Mouse (Mus musculus) ES-E14 (cell line): Measurements from ENCODE around the gene Akr1c6.

Experiments
- MAFK ChIP-seq: IDR thresholded peaks from 2 replicates; pipeline ENCODE4 v1.6.1; 2014; ENCODE audit warnings: mild to moderate bottlenecking, low read depth, low read length, inconsistent platforms; ENCODE audit not compliant: insufficient read depth
- ZC3H11A ChIP-seq: IDR thresholded peaks from 2 replicates; pipeline ENCODE4 v1.6.1; 2012; ENCODE audit warnings: low read depth, mild to moderate bottlenecking, inconsistent platforms, low read length, borderline replicate concordance
- ZNF384 ChIP-seq: IDR thresholded peaks from 2 replicates; pipeline ENCODE4 v1.6.1; 2012; ENCODE audit warnings: low read depth, low read length, inconsistent platforms

DNA sequence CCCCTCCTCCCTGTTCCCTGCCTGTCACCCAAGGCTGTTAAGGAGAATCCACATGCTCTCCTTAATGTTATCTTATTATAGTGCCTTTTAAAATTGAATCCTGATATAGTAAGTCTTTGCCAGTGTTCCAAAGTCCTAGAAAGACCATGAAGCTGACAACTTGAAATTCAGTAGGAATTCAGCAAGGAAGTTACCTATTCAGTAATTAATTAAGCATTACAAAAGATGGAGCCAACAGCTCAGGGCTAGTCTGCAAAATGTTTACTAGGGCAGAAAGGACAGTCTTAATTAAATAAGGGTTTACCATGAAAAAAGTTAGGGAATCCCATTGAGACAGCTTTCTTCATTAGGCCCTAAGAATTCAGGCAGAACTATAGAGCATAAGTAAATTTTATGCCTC, 31.9 kb upstream of the Akr1c6 start:
- TF ChIP-seq ZC3H11A, result no peak
- no peak for TF ChIP-seq ZNF384
- TF ChIP-seq MAFK, result no peak
